Mouse (Mus musculus) midbrain, postnatal 0 days (tissue): Measurements from ENCODE around the gene Hist1h2ab. TPM values are rescaled to one million over a fixed set of nuclear protein-coding genes. Genes with fewer than 3 reads are reported as not detected.
A peak's percentile ranks its signal among the peaks of the same experiment; 100 is the strongest.
"Not testable (repeated sequence)": the region's sequence is repeated elsewhere in the genome, so short reads cannot be mapped to it uniquely, and the experiment has no call there.

Experiments
- ATAC-seq: fragments of 200-750 bp; cut with Nextera tagmentation; 2 replicates; pipeline ENCODE4 v1.8.0; 2017; ENCODE audit warnings: moderate number of reproducible peaks, mild to moderate bottlenecking, moderate TSS enrichment, moderate library complexity; ENCODE audit not compliant: low FRiP score
- DNase-seq: peaks from one replicate; pipeline ENCODE4 v3.0.0-alpha.2; 2015; ENCODE audit warnings: low spot score
- H3K27ac ChIP-seq: fragments of 300-500 bp; sonication (generic); 2 replicates; pipeline ENCODE4 v1.5.1; 2014; ENCODE audit warnings: low read depth, mild to moderate bottlenecking, low read length, mixed read lengths
- H3K27me3 ChIP-seq: fragments of 300-500 bp; sonication (generic); 2 replicates; pipeline ENCODE4 v1.6.1; 2014; ENCODE audit warnings: low read length, control low read depth, mixed read lengths; ENCODE audit not compliant: insufficient read depth
- H3K36me3 ChIP-seq: fragments of 300-500 bp; sonication (generic); 2 replicates; pipeline ENCODE4 v1.6.1; 2014; ENCODE audit warnings: low read length, control low read depth, mixed read lengths; ENCODE audit not compliant: insufficient read depth
- H3K4me1 ChIP-seq: fragments of 300-500 bp; sonication (generic); 2 replicates; pipeline ENCODE4 v1.6.1; 2014; ENCODE audit warnings: mild to moderate bottlenecking, control low read depth, antibody characterized with exemption, low read length, mixed read lengths; ENCODE audit not compliant: insufficient read depth
- H3K4me2 ChIP-seq: fragments of 300-500 bp; sonication (generic); 2 replicates; pipeline ENCODE4 v1.6.1; 2014; ENCODE audit warnings: low read depth, mild to moderate bottlenecking, low read length, mixed read lengths; ENCODE audit not compliant: poor library complexity, severe bottlenecking
- H3K4me3 ChIP-seq: fragments of 300-500 bp; sonication (generic); 2 replicates; pipeline ENCODE4 v1.5.1; 2014; ENCODE audit warnings: low read depth, mild to moderate bottlenecking, low read length, moderate library complexity
- H3K9ac ChIP-seq: fragments of 300-500 bp; sonication (generic); replicated peaks from 2 replicates; pipeline ENCODE4 v1.6.1; 2014; ENCODE audit warnings: mild to moderate bottlenecking, low read length, moderate library complexity, mixed read lengths; ENCODE audit not compliant: poor library complexity, severe bottlenecking
- H3K9me3 ChIP-seq: fragments of 300-500 bp; sonication (generic); 2 replicates; pipeline ENCODE4 v1.6.1; 2016; ENCODE audit warnings: low read length, control low read depth
- CTCF ChIP-seq: IDR thresholded peaks from 2 replicates; pipeline ENCODE4 v1.5.1; 2016; ENCODE audit warnings: antibody characterized with exemption, mild to moderate bottlenecking
- WGBS: fragments of 180-500 bp; shearing (Covaris S2); extraction: QIAGEN DNeasy Blood & Tissue Kit; methylation state at CpG from one replicate; pipeline ENCODE4 v1.1.7; 2014; 5-methylcytosine and 5-hydroxymethylcytosine counted together
- polyA plus RNA-seq: library from polyadenylated mRNA; unstranded; fragments of >200 nt; fragmentation: Nextera tagmentation; extraction: Ambion mirVana; gene quantifications from 2 replicates; pipeline ENCODE4 v1.2.1, GENCODE M21; 2015
- total RNA-seq: library from RNA; depleted of rRNA; stranded (reverse); fragments of >200 nt; gene quantifications from 2 replicates; pipeline ENCODE4 v1.2.3, GENCODE M21; 2014

Gene Hist1h2ab
- total and polyA plus RNA-seq, 2 experiments from 2014 or later, result 2.1 to 290 TPM

- no peaks in the 10 kb centered on the region for H3K9me3 ChIP-seq
- H3K4me1 ChIP-seq, result no peaks in the 10 kb centered on the region
- ATAC-seq (no peak), DNase-seq (no peak)
- no peak overlapping the region for H3K27ac ChIP-seq
- H3K4me3 ChIP-seq, result no peak overlapping the region
- WGBS, result 83% methylated on average over 4 of the region's 4 CpGs
- H3K36me3 ChIP-seq, result no peaks in the 10 kb centered on the region
- H3K4me2 ChIP-seq, result no peak overlapping the region
- TF ChIP-seq CTCF, result no peak
- H3K27me3 ChIP-seq, result no peaks in the 10 kb centered on the region
- H3K9ac ChIP-seq, result no peak overlapping the region
Measured at GRCm38 (mm10) chr13:23708654-23709053, 42.3 kb upstream of the Hist1h2ab start.

- H3K27ac ChIP-seq, result no peak overlapping the region
- TF ChIP-seq CTCF, result no peak
- no peaks in the 10 kb centered on the region for H3K9me3 ChIP-seq
- H3K27me3 ChIP-seq, result no peaks in the 10 kb centered on the region
- peak overlapping the region; percentile 55 for H3K4me2 ChIP-seq
- H3K4me1 ChIP-seq, result no peaks in the 10 kb centered on the region
- DNase-seq (peak; percentile 5), ATAC-seq (no peak)
- peak overlapping the region; percentile 50 for H3K9ac ChIP-seq
- WGBS, result 26% methylated on average over 14 of the region's 15 CpGs
- H3K4me3 ChIP-seq, result peak overlapping the region; percentile 36
- no peaks in the 10 kb centered on the region for H3K36me3 ChIP-seq
Measured at GRCm38 (mm10) chr13:23709714-23710373, 41.1 kb upstream of the Hist1h2ab start.

GRCm38 (mm10) chr13:23710374-23711089 lies 40.4 kb upstream of the Hist1h2ab start, which contains the start of gene Hfe:
Hfe (minus strand) TSS chr13:23710854.
- peak; percentile 15 for DNase-seq
- Histone ChIP-seq H3K9ac (peak within 1 kb of the TSS; percentile 50), H3K4me1 (no peaks in the 10 kb centered on the region), H3K36me3 (no peaks in the 10 kb centered on the region), H3K27ac (0 out of 2 replicates have a peak within 1 kb of the TSS, but pooled peaks have one; percentile 18), H3K4me3 (peak within 1 kb of the TSS; percentile 36), H3K27me3 (no peaks in the 10 kb centered on the region), H3K9me3 (no peaks in the 10 kb centered on the region), H3K4me2 (peak within 1 kb of the TSS; percentile 55)
- ATAC-seq, result 0 out of 2 replicates have a peak, but pooled peaks have one; percentile 44
- no peak for TF ChIP-seq CTCF
- WGBS, result 4% methylated on average over 17 of the region's 17 CpGs

GRCm38 (mm10) chr13:23716261-23717042 lies 34.5 kb upstream of the Hist1h2ab start:
- no peaks in the 10 kb centered on the region for H3K4me1 ChIP-seq
- H3K27me3 ChIP-seq, result no peaks in the 10 kb centered on the region
- H3K36me3 ChIP-seq, result no peaks in the 10 kb centered on the region
- DNase-seq, result no peak
- no peak overlapping the region for H3K4me3 ChIP-seq
- no peak overlapping the region for H3K9ac ChIP-seq
- H3K4me2 ChIP-seq, result no peak overlapping the region
- WGBS, result 91% methylated on average over 5 of the region's 5 CpGs
- H3K27ac ChIP-seq, result no peak overlapping the region
- no peak for TF ChIP-seq CTCF
- ATAC-seq, result no peak
- H3K9me3 ChIP-seq, result no peaks in the 10 kb centered on the region

- WGBS, result 62% methylated on average over 11 of the region's 11 CpGs
Measured at GRCm38 (mm10) chr13:23717176-23717575, 33.8 kb upstream of the Hist1h2ab start.

GRCm38 (mm10) chr13:23717593-23718245 lies 33.2 kb upstream of the Hist1h2ab start:
- WGBS, result 14% methylated on average over 2 of the region's 2 CpGs
- not testable (repeated sequence) for H3K27ac ChIP-seq, H3K36me3 ChIP-seq, H3K4me3 ChIP-seq, H3K27me3 ChIP-seq, H3K9ac ChIP-seq, H3K9me3 ChIP-seq, H3K4me2 ChIP-seq, H3K4me1 ChIP-seq, DNase-seq, ATAC-seq

More at GRCm38 (mm10) chr13:23717176-23717575, 33.8 kb upstream of the Hist1h2ab start:
- no peak overlapping the region for H3K4me3 ChIP-seq
- H3K27ac ChIP-seq, result no peak overlapping the region
- ATAC-seq (no peak), DNase-seq (no peak)
- no peak for TF ChIP-seq CTCF
- H3K27me3 ChIP-seq, result no peaks in the 10 kb centered on the region
- H3K9me3 ChIP-seq, result no peaks in the 10 kb centered on the region
- H3K4me2 ChIP-seq, result no peak overlapping the region
- no peak overlapping the region for H3K9ac ChIP-seq
- no peaks in the 10 kb centered on the region for H3K36me3 ChIP-seq
- no peaks in the 10 kb centered on the region for H3K4me1 ChIP-seq
